Mouse (Mus musculus) Muller cell, postnatal 12 days (primary cell): ENCODE results near the gene Mbnl1.
"Not testable (repeated sequence)": the region's sequence is repeated elsewhere in the genome, so short reads cannot be mapped to it uniquely, and the experiment has no call there.

Source experiments
- DNase-seq: peaks from one replicate; pipeline ENCODE4 v3.0.0-alpha.2; 2015; ENCODE audit errors: inconsistent ontology term

Gene Mbnl1

GRCm38 (mm10) chr3:60494774-60495535 lies 22.3 kb downstream of the Mbnl1 start:
- DNase-seq: not testable (repeated sequence)

DNA sequence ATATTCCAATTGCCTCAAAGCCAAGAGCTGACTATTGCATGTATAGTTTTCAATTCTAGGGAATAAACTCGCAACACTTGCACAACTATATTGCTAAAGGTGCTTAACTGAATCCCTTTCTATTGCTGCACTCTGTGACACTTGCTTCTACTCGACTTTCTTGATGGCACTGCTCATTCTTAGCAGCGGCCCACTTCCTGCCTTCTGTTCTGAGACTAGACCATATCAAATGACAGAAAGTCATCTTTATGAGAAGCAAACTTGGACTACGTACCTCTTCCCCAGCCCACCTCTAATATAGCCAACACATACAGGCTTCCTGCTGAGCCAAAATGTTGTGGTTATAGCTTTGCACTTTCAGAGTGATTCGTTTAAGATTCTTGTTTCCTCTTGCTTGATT lies 23.6 kb downstream of the Mbnl1 start:
- DNase-seq: no peak

GRCm38 (mm10) chr3:60498151-60498550 lies 25.5 kb downstream of the Mbnl1 start:
- no peak for DNase-seq

- no peak for DNase-seq
Observed at GRCm38 (mm10) chr3:60498646-60499045, 26.0 kb downstream of the Mbnl1 start.

GRCm38 (mm10) chr3:60499157-60499578 lies 26.5 kb downstream of the Mbnl1 start:
- peak; percentile 48 for DNase-seq

- DNase-seq: peak; percentile 67
Observed at GRCm38 (mm10) chr3:60499718-60500450, 27.3 kb downstream of the Mbnl1 start.

DNA sequence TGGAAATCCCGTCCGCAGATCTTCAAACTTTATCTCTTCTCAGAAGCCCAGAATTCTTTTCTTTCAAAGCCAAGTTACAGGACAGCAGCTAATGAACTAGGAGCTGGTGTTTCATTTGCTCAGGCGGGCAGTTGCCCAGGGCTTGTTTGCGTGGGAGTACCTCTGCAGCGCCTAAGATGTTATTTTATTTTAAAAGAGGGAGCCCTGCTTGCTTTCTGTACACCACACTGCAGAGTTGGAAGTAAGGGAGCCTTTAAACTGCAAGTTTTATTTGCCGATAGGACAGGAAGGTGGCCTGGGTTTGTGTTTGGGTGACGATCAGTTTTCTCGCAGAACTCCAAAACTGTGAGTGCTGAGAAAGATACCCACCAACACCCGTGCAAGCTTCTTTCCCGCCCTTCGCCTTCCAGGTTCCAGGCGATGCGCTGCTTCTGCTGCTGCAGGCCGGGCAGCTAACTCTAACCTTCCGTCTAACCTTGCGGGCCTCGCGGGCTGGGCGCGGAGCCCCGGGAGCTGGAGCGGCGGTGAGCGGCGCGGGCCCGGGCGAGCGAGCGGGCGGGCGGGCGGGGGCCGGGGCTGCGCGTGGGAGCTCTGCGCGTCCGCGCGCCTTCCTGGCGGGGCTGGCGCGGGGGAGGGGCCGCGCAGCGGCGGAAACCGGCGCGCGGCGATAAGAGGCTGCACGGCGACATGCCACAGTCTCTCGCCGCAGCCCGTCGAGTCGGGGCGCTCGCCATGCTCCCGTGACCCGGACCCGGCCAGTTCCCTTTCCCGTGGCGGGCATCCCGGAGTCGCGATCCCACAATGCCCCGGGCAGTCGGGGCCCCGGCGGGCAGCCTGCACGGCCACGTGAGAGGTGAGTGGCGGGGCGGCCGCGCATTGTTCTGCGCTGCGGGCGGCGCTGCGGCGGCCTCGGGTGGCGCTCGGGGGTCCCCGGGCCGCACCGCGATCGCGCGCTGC lies 28.2 kb downstream of the Mbnl1 start:
- DNase-seq: peak; percentile 83

GRCm38 (mm10) chr3:60501561-60502151 lies 29.0 kb downstream of the Mbnl1 start:
- DNase-seq: peak; percentile 80

GRCm38 (mm10) chr3:60502155-60502987 lies 29.7 kb downstream of the Mbnl1 start:
- peak; percentile 61 for DNase-seq

GRCm38 (mm10) chr3:60503196-60503595 lies 30.6 kb downstream of the Mbnl1 start:
- peak; percentile 54 for DNase-seq

GRCm38 (mm10) chr3:60504775-60505430 lies 32.3 kb downstream of the Mbnl1 start:
- peak; percentile 84 for DNase-seq

GRCm38 (mm10) chr3:60506821-60507220 lies 34.2 kb downstream of the Mbnl1 start:
- no peak for DNase-seq

GRCm38 (mm10) chr3:60507496-60507895 lies 34.9 kb downstream of the Mbnl1 start:
- no peak for DNase-seq

- no peak for DNase-seq
Observed at GRCm38 (mm10) chr3:60507979-60508378, 35.3 kb downstream of the Mbnl1 start.

GRCm38 (mm10) chr3:60511197-60511596 lies 38.6 kb downstream of the Mbnl1 start:
- no peak for DNase-seq

DNA sequence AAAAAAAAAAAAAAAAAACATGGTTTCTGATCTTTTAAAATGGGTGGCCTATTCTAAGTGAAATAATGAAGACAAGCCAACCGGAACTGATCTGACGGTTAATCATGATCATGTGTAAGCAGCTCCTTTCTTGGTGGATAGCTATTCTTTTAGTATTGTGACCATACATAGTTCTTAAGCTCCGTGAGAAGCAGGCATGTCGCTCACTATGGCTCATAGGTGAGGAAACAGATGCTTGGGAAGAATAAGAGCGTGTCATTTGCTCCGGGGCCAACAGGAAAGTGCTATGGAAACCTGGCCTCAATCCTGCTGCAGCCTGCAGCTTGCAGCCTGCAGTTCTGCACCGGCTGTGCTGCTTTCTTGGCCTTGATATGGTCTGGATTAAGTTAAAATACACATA lies 40.7 kb downstream of the Mbnl1 start:
- no peak for DNase-seq

GRCm38 (mm10) chr3:60513746-60514145 lies 41.1 kb downstream of the Mbnl1 start:
- DNase-seq: no peak

- no peak for DNase-seq
Observed at GRCm38 (mm10) chr3:60515430-60515829, 42.8 kb downstream of the Mbnl1 start.

DNA sequence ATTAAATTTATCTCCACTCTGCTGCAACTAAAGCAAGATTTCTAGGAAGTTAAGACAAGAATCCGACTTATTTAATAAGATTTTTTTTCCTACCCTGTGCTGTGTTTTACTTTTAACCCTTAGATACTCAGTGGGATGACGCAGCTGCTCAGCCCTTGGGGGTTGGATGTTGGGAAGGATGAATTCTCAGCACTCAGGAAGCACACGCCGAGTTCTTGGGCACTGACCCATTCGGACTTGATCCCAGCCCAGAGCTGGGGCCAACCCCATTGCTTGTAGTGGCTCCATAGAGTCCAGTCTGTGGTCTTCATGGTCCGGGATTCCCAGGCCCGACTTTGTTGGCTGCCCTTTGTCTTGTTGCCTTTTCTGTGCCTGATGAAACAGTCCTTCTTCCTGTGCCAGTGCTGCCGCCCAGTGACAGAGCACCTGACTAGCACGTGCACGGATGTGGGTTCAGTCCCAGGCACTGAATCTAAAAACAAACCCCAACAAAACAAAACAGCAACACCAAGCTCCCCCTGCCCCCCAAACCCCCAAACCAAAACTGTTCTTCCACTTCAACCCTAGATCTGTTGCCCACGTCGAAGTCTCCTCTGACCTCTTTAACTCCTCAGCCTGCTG lies 43.5 kb downstream of the Mbnl1 start:
- no peak for DNase-seq
